ENCODE assay signal across 9 mouse cellular contexts in genomic region chr1:126341806-126342205, GRCm38 (mm10).
A peak's percentile ranks its signal among the peaks of the same experiment; 100 is the strongest.
DNase-seq lines count a peak whose midpoint lies in the region.
"Had no signal": no experiment of that assay in that cellular context is flagged by ENCODE, and none has a peak within 500 bp of the region (broad histone marks: within the 10 kb centered on the region; RNA-seq: fewer than 3 reads in every experiment).

No protein-coding gene starts in this region.

- DNase-seq in cerebellum, postnatal 36 days, result peak; percentile 15 to 31
- DNase-seq in cerebellum, adult 11 months, result no peak
- DNase-seq in left cerebral cortex, postnatal 4 days, result peak; percentile 34
- DNase-seq in left cerebral cortex, adult 18-20 months (ENCODE audit: low spot score in 2 of 2), result no peak
- peak; percentile 43 for DNase-seq in heart, adult 8-10 months (ENCODE audit: low spot score)
- DNase-seq in lung, postnatal 10 days, result peak; percentile 5
- DNase-seq in embryo, embryonic 10.5 days (ENCODE audit: low spot score), result no peak
- DNase-seq: kidney, adult 2 months; right cerebral cortex, postnatal 14 days had no signal

- intact Hi-C loops in left cerebral cortex, postnatal 4 days (cut with DNase I), result no loop called here

Comparison
In these comparisons a context has a peak if more than half of its experiments do, and no peak if none do; other contexts are left out.
1. DNase-seq: peak in cerebellum, postnatal 36 days (2 of 2), left cerebral cortex, postnatal 4 days (single experiment), heart, adult 8-10 months (single experiment) and lung, postnatal 10 days (single experiment); none in cerebellum, adult 11 months (single experiment), left cerebral cortex, adult 18-20 months (0 of 2) and embryo, embryonic 10.5 days (single experiment).